Mouse (Mus musculus) C2C12 (cell line): ENCODE results near the gene Dhcr24. TPM values are rescaled to one million over a fixed set of nuclear protein-coding genes. Genes with fewer than 3 reads are reported as not detected.

Experiments
- H3K27me3 ChIP-seq: one replicate; pipeline ENCODE4 v1.6.1; 2011; ENCODE audit not compliant: control insufficient read depth, insufficient read depth, insufficient read length
- H3K36me3 ChIP-seq: one replicate; pipeline ENCODE4 v1.6.1; 2011; ENCODE audit not compliant: control insufficient read depth, insufficient read depth
- H3K4me3 ChIP-seq: one replicate; pipeline ENCODE4 v1.5.1; 2011; ENCODE audit warnings: mild to moderate bottlenecking, control low read depth; ENCODE audit not compliant: poor library complexity, insufficient read depth, severe bottlenecking
- H3K79me2 ChIP-seq: one replicate; pipeline ENCODE4 v1.6.1; 2011; ENCODE audit not compliant: control insufficient read depth, insufficient read depth
- H3K79me3 ChIP-seq: one replicate; pipeline ENCODE4 v1.6.1; 2011; ENCODE audit warnings: low read depth, control low read depth
- H3ac ChIP-seq: one replicate; pipeline ENCODE3; 2011; ENCODE audit warnings: low read depth; ENCODE audit not compliant: control insufficient read depth, insufficient read length
- CEBPB ChIP-seq: IDR thresholded peaks from one replicate; pipeline ENCODE4 v1.6.1; 2011; ENCODE audit warnings: low read depth, mild to moderate bottlenecking, control low read depth, moderate library complexity
- CTCF ChIP-seq: IDR thresholded peaks from one replicate; pipeline ENCODE4 v1.5.1; 2011; ENCODE audit not compliant: control insufficient read depth, insufficient read depth, insufficient read length
- FOSL1 ChIP-seq: IDR thresholded peaks from one replicate; pipeline ENCODE4 v1.8.0; 2011; ENCODE audit warnings: mild to moderate bottlenecking, low read length; ENCODE audit not compliant: poor library complexity, insufficient read depth, severe bottlenecking
- MAX ChIP-seq: IDR thresholded peaks from one replicate; pipeline ENCODE4 v1.6.1; 2011; ENCODE audit warnings: mild to moderate bottlenecking, control low read depth
- MYOD1 ChIP-seq: IDR thresholded peaks from one replicate; pipeline ENCODE4 v1.6.1; 2011; ENCODE audit warnings: low read depth; ENCODE audit not compliant: control insufficient read depth, insufficient read length
- MYOG ChIP-seq: IDR thresholded peaks from one replicate; pipeline ENCODE4 v1.6.1; 2011; ENCODE audit not compliant: control insufficient read depth, insufficient read length; ENCODE audit errors: extremely low read depth
- USF1 ChIP-seq: IDR thresholded peaks from one replicate; pipeline ENCODE4 v1.6.1; 2011; ENCODE audit warnings: low read depth, mild to moderate bottlenecking, control low read depth, moderate library complexity
- polyA plus RNA-seq: library from polyadenylated mRNA; unstranded; fragments of >200 nt; fragmentation: generic; extraction: Trizol; gene quantifications from one replicate; pipeline ENCODE4 v1.2.1, GENCODE M21; 2012; ENCODE audit warnings: missing spikeins

Dhcr24 gene
- polyA plus RNA-seq, 1 experiment: 113 TPM

GRCm38 (mm10) chr4:106527856-106528547, 32.8 kb upstream of the Dhcr24 start:
- Histone ChIP-seq H3K79me3 (no peaks in the 10 kb centered on the region), H3K79me2 (no peaks in the 10 kb centered on the region), H3K36me3 (no peaks in the 10 kb centered on the region), H3ac (no peak overlapping the region), H3K4me3 (no peak overlapping the region), H3K27me3 (no peaks in the 10 kb centered on the region)
- TF ChIP-seq CTCF (no peak), MAX (no peak), MYOG (no peak), USF1 (no peak), CEBPB (no peak), FOSL1 (no peak), MYOD1 (no peak)

- H3K4me3 ChIP-seq: no peak overlapping the region
- H3K79me2 ChIP-seq: no peaks in the 10 kb centered on the region
- no peak overlapping the region for H3ac ChIP-seq
- no peaks in the 10 kb centered on the region for H3K27me3 ChIP-seq
- TF ChIP-seq USF1 (no peak), MYOD1 (no peak), FOSL1 (no peak), MAX (peak; percentile 33), CEBPB (no peak), MYOG (no peak), CTCF (peak; percentile 98)
- no peaks in the 10 kb centered on the region for H3K79me3 ChIP-seq
- no peaks in the 10 kb centered on the region for H3K36me3 ChIP-seq
Measured at GRCm38 (mm10) chr4:106529375-106530112, 31.3 kb upstream of the Dhcr24 start.

DNA sequence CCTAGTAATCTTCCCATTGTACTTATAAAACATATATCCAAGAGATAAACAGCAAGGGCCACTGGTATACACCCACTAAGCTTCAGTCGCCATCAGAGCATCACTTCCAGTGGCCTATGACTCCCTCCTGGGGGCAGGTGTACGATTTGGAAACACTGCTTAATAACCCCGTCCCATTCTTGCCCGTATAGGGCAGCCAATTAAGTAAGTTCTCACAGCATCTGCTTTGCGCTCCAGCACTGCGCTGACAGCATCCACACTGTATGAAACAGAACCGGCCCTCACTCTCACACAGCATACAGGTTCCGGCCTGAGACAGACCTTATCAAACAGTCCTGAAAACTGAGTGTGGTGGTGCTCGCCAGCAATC, 30.7 kb upstream of the Dhcr24 start:
- Histone ChIP-seq H3K4me3 (no peak overlapping the region), H3ac (no peak overlapping the region), H3K27me3 (no peaks in the 10 kb centered on the region), H3K79me2 (no peaks in the 10 kb centered on the region), H3K36me3 (no peaks in the 10 kb centered on the region), H3K79me3 (no peaks in the 10 kb centered on the region)
- no peak for TF ChIP-seq FOSL1
- no peak for TF ChIP-seq CEBPB
- TF ChIP-seq MYOG: no peak
- TF ChIP-seq USF1: no peak
- no peak for TF ChIP-seq MAX
- no peak for TF ChIP-seq MYOD1
- no peak for TF ChIP-seq CTCF

- no peak overlapping the region for H3K4me3 ChIP-seq
- TF ChIP-seq FOSL1 (no peak), CTCF (no peak), CEBPB (no peak), MYOG (no peak), USF1 (no peak), MYOD1 (no peak), MAX (no peak)
- no peak overlapping the region for H3ac ChIP-seq
- no peaks in the 10 kb centered on the region for H3K36me3 ChIP-seq
- H3K79me3 ChIP-seq: no peaks in the 10 kb centered on the region
- no peaks in the 10 kb centered on the region for H3K27me3 ChIP-seq
- no peaks in the 10 kb centered on the region for H3K79me2 ChIP-seq
Measured at GRCm38 (mm10) chr4:106533421-106534080, 27.3 kb upstream of the Dhcr24 start.

DNA sequence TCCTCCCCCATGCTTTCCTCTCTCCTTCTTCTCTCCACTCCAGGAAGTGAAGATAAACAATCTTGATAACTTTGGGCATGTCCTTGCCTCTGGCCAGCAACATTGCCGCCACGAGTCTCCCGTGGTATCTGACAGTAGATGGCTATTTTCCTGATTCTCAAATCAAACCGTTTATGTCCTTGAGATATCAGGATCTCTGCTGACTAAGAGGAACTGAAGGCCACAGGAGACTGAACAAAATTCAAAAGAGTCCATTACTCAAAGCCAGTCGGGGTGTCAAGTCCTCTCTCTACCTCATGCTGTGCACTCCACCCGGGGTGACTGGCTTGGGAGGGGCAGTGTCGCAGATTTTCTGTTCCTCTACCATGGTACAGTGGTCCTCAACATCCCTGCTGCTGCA, 26.6 kb upstream of the Dhcr24 start:
- Histone ChIP-seq H3K4me3 (no peak overlapping the region), H3ac (no peak overlapping the region), H3K79me3 (no peaks in the 10 kb centered on the region), H3K36me3 (no peaks in the 10 kb centered on the region), H3K27me3 (no peaks in the 10 kb centered on the region), H3K79me2 (no peaks in the 10 kb centered on the region)
- TF ChIP-seq MAX: no peak
- TF ChIP-seq MYOG: no peak
- no peak for TF ChIP-seq FOSL1
- no peak for TF ChIP-seq CTCF
- TF ChIP-seq MYOD1: no peak
- TF ChIP-seq USF1: no peak
- no peak for TF ChIP-seq CEBPB
